Mouse (Mus musculus): ENCODE data around the gene Il11ra1.
"Not testable (repeated sequence)": the region's sequence is repeated elsewhere in the genome, so short reads cannot be mapped to it uniquely, and the experiment has no call there.

Il11ra1 gene

DNA sequence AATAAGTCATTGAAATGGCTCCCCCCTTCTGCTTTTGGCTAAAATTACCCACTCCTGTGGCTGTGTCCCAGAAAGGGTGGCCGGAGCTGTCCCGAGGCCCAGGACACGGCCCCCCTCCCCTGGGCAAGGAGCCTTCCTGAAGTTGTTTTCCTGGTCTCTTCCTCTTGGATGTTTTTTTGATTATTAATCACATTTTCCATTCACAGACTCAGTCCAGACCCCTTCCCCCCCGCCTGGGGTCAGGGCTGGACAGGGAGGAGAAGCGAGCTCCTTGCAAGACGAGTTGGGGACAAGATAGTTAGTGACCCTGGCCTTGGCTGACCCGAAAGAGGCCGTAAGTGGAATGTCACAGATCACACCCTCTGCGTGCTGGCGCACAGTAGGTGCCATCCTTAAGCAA lies at the start of gene Il11ra1:
Gene Il11ra1, plus strand, starts transcription at position 207 of the 400 bp plus-strand sequence.
- not testable (repeated sequence) for DNase-seq (ENCODE audit: low read depth, low spot score)

GRCm38 (mm10) chr4:41653296-41653695 lies 46.5 kb upstream of the Il11ra1 start:
- DNase-seq (ENCODE audit: low read depth, low spot score): peak; percentile 68

DNA sequence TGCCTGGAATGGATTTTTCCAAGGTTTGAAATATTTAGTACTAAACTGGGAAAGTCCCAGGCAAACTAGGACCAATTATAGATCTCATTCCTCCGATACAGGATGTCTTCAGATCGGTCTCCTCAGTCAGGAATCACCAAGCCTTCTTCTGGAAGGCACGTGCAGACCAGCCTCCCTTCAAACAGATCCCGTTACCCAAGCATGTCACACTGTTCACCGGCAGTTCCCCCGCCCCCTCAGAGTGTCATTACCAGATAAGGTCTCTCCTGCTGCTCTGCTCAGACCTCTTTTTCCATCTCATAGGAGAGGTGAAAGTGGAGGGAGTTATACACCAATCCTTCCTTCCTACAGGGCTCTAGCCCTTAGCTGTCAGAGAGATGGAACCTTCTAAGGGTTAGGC lies 46.1 kb upstream of the Il11ra1 start:
- DNase-seq (ENCODE audit: low read depth, low spot score): no peak

DNA sequence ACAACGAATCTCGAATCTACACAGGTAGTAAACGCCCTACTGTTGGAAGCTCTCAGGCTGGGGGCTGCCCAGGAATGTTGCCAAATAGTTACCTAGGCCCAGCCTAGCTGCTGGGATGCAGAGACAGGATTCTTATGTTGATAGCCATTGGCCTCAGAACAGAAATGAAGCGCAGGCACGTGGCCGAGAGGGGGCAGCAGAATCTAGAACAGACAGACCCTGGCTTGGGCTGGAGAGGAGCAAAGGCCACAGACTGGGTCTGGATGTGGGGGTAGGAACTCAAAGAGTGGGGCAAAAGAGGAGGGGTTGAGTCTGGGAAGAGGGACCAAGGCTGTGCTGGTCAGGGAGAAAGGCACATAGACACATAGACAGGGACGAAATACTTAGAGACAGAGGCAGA lies 45.6 kb upstream of the Il11ra1 start:
- no peak for DNase-seq (ENCODE audit: low read depth, low spot score)

DNA sequence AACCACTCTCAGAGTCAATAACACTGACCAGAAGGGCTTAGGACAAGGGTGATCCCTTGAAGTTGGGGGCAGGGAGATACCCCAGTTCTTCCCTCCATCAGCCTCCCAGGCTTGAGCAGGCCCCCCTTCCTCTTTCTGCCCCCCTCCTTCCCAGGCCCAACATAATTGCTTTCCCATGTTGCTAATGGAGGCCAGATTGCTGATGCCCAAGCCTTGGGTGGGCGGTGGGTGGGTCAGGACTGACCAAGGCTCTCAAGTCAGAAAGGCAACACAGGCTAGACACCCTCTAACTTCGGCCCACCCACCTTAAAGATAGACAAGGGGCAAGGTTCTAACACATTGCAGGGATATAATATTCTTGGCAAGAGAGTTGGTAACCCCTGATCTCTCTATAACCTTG lies 44.3 kb upstream of the Il11ra1 start:
- no peak for DNase-seq (ENCODE audit: low read depth, low spot score)

- DNase-seq (ENCODE audit: low read depth, low spot score): no peak
These were observed 41.0 kb upstream of the Il11ra1 start for GRCm38 (mm10) chr4:41658566-41659384.

GRCm38 (mm10) chr4:41659556-41659955 lies 40.2 kb upstream of the Il11ra1 start:
- no peak for DNase-seq (ENCODE audit: low read depth, low spot score)

GRCm38 (mm10) chr4:41660851-41661430 lies 38.8 kb upstream of the Il11ra1 start:
- DNase-seq (ENCODE audit: low read depth, low spot score): no peak

DNA sequence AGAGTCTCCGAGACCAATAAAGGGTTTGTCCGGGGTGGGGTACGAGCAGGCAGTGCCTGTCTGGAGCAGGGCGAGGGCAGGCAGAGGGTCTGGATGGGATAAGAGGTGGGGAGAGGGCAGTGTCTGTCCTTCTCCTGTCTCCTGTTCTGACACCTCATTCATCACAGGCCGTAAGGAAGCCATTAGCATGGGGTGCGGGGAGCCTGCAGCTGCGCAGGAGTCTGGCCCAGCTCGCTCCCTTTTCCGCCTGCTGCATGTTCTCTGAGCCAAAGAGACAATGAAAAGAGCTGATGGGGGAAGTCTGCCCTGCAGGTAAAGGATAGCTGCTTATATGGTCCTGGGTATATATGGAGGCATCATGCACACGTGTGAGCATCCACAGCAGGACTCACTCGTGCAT lies 37.1 kb upstream of the Il11ra1 start:
- DNase-seq (ENCODE audit: low read depth, low spot score): no peak

GRCm38 (mm10) chr4:41663614-41664013 lies 36.2 kb upstream of the Il11ra1 start:
- no peak for DNase-seq (ENCODE audit: low read depth, low spot score)

DNA sequence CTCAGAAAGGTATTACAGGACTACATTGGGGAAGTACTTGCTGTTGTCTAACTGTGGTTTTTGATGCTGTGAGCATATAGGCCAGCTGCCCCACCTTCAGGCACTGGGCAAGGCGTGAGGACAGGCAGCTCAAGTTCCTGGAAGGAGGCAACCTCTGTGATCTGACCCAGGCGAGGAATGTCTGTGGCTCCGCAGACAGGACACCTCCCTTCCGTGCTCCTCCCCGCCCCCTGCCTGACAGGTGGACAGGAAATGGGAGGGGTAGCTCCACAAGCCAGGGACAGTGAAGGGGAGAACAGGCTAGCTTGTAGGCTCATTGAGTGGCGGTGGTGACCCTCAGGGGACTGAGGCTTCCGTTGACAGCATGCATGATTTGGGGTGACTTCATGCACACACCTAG lies 35.3 kb upstream of the Il11ra1 start:
- DNase-seq (ENCODE audit: low read depth, low spot score): no peak

DNA sequence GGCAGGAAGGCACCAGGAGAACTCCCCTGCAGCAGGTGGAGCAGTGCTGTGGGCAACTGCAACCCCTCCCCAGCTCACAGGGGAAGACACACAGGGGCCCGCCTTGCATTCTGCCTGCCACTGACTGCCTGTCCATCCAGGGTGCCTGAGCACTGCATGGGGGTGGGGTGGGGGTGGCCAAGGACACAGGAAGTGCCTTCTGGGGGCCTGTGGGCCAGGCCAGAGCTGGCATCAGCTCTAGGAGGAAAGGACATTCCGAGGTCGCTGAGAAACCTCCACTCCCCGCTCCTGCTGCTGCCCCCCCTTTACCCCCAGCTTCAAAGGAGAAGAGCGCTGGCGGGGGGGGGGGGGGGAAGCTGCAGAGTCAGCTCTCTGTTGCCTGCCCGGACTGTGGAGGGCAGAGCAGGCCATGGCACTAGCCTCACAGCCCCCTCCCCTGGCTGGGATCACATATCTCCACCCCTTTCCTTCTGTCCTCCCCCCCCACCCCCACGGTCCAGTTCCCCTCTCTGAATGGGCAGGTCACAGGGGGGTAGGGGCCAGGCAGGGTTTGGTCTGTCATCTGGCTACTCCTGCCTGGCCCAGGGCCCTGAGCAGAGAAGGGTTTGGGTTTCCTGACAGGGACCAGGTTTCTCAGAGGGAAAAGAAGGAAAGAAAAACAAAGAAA lies 34.6 kb upstream of the Il11ra1 start:
- DNase-seq (ENCODE audit: low read depth, low spot score): no peak

DNA sequence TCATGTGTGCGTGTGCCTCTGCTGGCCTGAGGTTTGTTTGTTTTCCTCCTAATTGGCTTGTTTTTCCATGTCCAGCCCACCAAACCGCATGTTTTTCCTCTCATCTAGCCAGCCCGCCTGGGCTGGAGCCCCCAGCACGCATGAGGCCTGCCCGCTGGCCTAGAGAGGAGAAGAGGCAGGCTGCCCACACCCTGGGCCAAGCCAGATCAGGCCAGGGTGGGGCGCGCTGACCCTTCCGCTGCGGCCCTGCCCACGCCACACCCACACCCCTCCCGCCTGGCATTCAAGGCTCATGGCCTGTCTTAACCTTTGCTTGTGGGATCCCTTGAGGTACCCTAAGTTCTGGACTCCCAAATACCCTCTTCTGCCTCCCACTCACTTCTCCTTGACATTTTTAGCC lies 33.1 kb upstream of the Il11ra1 start:
- no peak for DNase-seq (ENCODE audit: low read depth, low spot score)

DNA sequence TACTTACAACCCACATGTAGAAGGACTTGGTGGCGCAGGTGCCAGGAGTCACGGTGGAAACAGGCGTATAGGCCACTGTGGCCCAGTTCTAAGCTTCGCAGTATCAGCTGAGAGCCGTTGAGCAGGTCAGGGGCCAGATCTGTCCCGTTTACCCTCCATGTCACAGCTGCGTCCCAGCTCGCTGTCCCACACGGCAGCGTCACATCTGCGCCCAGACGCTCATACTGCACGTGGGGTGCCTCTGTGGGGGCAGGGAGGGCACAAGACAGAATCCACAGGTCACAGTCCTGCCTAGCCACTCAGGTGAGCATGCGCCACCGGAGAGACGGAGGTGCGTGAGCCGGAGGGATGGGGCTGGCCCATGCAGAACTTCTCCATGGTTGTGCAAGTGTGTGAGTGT lies 29.0 kb upstream of the Il11ra1 start:
- DNase-seq (ENCODE audit: low read depth, low spot score): no peak

GRCm38 (mm10) chr4:41671500-41671899 lies 28.3 kb upstream of the Il11ra1 start:
- no peak for DNase-seq (ENCODE audit: low read depth, low spot score)

DNA sequence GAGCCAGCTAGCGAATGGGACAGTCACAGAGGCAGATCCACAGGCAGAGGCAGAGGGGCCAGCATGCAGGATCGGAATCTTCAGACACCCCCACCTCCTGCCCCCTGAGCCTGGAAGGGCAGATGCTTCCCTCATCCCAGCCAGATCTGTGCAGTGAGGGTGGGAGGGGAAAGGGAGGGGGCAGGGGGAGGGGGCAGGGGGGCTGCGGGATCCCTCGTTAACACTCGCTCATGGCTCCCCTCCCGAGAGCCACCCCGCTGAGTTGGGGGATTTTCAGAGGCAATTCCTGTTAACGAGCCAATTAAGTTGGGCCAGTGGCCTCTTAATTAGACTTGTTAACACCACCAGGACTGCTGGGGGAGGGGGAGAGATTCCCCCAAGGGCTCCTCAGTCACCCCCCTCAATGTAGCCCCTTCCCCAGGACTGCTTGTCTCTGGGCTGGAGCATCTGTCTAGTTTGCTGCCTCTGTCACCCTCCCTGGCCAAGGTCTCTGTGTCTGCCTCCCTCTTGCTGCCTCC lies 27.8 kb upstream of the Il11ra1 start:
- DNase-seq (ENCODE audit: low read depth, low spot score): peak; percentile 45

- DNase-seq (ENCODE audit: low read depth, low spot score): no peak
These were observed 27.2 kb upstream of the Il11ra1 start for GRCm38 (mm10) chr4:41672522-41672963.

- no peak for DNase-seq (ENCODE audit: low read depth, low spot score)
These were observed 26.6 kb upstream of the Il11ra1 start for GRCm38 (mm10) chr4:41673186-41673585.

DNA sequence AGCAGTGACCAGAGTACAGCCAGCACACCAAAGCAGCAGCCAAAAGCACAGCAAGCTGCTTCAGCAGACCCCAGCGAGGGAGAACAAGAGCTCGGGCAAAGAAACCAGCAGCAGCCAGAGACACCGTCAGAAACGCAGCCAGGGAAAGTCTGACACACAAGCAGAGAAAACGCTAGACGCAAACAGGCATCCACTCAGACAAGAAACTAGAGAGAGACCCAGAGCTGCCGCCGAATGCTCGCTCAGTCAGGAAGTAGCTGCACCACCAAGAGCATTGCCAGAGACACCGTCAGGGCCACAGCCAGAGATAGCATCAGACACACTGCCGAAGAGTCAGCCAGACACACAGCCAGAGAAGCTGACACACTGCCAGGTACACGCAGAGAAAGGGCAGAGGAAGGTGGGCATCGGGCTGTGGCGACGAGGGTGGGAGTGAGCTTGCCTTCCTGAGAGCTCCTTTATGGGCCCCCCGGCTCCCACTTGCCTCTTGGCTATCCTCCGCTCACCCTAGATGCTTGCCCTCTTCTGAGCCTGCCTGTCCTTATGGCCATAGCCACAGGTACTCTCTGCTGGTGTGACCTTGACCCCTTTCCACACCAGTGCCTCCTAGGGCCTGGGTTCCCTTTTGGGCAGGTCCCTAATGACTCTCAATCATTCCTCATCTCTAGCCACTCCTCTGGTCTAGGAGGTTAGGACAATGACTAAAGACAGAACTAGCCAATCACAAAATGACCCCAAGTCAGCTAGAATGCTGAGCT lies 23.4 kb upstream of the Il11ra1 start:
- no peak for DNase-seq (ENCODE audit: low read depth, low spot score)

DNA sequence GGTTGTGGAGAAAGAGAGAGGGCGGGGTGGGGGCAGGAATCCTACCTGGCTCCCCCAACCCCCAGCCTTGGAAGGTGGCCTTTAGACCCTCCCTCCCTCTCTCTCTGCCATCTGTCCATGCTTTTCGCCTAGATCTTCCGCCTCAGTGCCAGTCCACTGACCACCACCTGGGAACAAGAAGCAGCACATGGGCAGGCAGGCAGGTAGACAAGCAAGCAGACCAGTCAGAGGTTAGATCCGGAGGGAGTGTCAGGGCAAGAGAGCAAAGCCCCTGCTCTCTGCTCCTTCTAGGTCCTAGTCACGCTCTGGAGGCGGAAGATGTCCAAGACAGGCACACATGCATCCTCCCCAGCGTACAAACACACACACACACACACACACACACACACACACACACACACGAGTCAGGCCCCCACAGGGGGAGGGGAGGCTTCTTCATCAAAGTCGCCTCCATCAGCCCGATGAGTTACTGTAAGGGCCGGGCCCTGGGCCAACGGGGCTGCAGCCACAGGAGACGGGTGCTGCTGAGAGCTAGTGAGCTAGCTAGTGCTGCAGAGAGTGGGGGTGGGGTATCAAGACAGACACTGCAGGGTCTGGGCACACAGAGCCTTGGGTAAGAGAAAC lies 22.7 kb upstream of the Il11ra1 start:
- no peak for DNase-seq (ENCODE audit: low read depth, low spot score)

- no peak for DNase-seq (ENCODE audit: low read depth, low spot score)
These were observed 20.9 kb upstream of the Il11ra1 start for GRCm38 (mm10) chr4:41678863-41679262.

Measured in retina, postnatal 7 days (tissue).